Mouse (Mus musculus): ENCODE measurements around the gene Pigs.

Gene Pigs

DNA sequence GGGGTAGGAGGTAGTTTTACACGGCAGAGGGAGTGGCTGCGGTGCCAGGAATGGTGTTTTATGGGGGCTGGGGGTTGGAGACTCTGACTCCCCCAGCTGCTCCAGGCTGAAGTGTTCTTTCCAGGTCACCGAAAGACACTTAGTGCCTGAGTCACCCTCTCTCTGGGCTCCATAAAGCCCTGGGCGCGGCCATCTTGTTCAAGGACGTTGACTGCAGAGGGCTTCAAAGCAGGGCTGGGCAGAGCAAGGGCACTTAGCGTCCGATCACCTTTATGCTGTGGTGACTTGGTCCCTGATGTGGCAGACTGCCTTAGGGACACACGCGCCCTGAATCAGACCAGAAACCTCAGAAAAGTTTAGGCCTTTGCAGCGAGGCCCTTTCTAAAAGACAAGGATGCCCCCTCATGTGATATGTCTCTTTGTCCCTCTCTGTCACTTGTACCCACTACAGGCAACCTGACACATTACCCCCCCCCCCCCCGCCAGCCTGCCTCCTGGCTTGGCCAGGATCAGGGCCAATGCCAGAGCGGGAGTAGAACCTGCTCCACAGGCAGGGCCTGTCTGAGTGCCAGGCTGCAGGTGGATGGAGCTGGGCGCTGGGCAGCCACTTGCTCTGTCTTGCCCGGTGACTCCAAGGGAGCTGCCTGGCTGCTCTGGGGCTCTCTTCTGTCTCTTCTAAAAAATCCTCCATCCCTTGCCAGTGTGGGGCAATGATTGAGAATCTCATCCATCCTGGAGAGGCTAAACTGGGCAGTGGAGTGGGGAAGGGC is 39.4 kb downstream of the Pigs start:
- no peak for DNase-seq

DNA sequence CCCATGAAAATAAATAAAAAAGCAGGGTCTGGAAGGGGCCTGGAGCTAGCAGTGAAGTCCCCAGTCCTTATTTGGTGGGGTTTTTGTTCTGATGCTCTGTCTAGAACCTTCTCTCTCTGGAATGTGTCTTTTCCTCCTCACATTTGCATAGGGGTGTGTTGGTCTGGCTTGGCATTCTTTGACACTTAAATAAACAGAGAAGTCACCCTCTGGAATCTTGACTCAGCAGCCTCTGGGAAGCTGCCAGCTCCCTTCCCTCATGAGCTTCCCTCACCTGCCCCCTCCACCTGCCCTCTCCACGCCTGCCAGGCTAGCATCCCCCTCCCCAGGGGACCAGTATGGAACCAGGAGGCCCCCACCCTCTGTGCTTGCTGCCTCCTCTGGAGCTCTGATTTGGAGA is 42.2 kb downstream of the Pigs start:
- no peak for DNase-seq

DNA sequence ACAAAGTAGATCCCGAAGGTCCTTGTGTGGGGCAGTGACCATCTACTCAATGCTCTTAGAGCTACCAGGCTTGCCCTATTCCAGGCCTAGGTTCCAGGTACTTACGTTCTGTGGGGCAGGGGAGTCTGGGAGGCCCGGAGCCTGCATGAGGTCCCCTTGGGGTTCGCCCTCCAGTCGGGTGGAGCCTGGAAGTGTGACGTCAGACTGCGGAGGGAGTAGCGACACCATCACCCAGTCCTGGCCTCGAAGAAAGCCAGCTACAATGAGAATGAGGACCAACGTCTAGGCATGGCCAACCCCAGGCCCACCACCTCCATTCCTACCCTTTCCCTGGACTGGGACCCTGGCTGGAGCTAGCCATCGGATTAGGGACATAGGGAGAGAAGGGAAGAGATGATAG is 43.5 kb downstream of the Pigs start:
- DNase-seq = no peak

DNA sequence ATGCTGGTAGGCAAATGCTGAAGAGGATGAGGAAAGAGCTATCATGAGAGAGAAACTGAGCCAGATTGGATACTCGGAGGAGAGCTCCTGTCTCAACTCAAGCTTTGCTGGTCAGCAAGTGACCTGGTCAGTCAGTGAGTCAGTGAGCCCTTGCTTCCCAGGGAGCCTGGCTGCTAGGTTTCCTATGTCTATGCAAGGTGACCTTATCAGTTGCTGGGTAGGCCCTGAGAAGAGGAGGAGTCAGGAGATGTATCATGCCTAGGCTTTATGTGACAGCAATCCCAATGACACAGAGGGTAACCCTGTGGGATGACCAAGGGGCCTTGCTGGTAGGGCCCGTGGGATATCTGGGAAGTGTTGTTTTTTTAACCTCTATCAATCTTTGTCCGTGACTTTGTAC is 44.0 kb downstream of the Pigs start:
- DNase-seq = no peak

DNA sequence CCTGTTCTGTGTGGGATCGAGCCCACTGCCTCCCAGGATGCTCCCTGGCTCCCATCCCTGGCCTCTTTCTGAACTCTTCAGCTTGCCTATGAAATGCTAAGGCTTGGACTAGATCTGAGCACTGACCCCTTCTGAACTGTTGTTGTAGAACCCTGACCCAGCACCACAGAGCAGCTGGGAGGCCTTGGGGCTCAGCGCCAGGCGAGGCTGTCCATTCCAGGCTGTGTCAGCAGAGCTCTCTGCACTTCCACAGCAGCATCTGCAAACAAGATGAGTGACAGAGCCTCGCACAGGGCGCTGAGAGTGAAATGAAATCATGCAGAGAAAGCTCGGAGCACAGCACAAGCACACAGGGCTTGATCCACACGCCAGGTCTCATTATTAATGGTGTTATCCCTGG is 44.4 kb downstream of the Pigs start:
- DNase-seq = no peak

DNA sequence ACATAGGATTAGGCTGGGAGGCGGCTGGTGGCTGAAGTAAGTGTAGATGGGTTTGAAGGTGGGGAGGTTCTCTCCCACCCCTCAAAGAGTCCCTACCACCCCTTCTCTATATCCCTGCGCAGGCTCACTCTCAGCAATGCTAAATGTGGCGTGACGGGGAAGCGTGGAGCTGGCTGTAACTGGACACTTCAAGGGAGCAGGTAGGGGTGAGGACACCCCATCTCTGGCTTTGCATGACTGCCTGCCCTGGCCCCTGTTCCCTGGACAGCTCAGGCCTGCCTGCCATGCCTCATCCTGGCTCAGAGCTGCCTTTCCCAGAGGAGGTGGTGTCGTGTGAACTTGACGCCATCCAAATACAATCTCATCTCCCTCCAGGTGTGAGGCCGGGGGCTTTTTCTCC is 45.9 kb downstream of the Pigs start:
- DNase-seq = no peak

DNA sequence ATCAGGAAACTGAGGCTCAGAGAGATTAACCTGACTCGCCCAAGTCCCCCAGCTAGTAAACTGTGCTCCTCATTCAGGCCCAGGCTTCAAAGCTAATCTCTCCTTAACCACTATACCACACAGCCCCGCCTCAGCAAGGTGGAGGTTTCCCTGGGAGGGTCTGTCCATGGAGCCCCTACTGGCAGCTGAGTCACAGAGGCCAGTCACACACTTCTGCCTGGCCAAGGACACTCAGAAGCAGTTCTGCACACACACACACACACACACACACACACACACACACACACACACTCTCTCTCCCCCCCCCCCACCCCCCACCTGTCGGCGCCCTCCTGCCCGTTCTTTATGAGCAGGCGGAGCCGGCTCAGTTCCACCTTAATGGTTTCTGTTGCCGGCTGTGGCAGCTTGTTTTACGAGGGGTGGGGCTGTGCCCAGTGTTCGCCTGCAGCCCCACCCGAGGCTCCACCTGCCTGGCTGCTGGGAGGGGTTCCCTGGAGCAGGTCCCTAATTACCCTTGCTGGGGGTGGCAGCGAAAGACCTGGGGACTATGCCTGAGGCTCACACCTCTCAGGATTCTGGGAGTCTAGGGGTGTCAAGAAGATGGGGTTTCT is 49.4 kb downstream of the Pigs start:
- DNase-seq = no peak

DNA sequence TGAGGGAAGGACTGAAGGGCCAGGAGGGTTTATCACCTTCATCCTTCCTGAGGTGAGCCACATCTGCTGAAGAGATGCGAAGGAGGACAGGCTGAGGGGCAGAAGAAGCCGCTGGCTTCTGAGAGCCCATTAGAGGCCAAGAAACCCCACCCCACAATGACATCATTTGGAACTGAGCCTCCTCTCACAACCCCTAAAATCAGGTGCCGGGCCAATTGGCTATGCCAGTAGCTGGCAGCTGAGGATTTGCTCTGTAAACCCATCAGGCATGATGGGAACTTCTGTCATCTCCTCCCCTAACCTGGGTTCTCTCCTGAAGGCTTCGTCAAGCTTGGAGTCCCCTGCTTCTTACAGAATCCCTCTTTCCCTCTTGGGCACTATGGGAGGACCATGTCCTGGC is 52.1 kb downstream of the Pigs start:
- no peak for DNase-seq

DNA sequence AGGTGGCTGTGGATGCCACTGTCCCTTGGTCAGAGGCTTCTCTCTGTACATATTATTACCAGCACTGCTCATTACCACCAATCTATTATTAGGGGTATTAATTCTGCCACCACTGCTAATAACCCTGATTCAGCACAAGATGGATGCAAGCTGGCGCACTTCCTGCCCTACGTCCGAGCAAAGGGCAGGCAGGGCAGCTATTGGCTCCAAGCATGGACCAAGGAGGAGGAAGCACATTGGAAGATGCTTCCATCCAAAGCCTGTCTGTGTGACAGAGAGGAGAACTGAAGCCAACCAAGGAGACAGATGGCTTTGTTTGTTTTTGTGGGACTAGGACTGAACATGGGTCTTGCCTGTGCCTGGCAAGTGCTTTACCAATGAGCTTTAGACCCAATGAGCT is 52.8 kb downstream of the Pigs start:
- DNase-seq = no peak

DNA sequence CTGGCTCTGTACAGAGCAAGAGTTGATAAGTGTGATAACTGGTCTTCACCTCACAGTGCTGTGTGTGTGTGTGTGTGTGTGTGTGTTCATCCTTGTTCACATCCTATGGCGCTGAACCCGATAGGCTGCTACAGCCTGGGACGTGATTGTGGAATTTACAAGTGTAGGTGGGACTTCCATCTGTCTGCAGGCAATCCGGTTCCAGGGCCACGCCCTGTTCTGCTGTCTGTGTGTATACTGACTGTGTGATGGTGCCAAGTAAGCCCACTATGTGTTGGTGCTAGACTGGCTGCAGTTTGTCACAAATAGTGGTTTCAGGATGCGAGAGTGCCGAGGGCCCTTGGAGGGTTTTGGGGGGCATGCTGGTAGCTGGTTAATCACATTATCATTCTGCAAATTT is 54.1 kb downstream of the Pigs start:
- DNase-seq = no peak

DNA sequence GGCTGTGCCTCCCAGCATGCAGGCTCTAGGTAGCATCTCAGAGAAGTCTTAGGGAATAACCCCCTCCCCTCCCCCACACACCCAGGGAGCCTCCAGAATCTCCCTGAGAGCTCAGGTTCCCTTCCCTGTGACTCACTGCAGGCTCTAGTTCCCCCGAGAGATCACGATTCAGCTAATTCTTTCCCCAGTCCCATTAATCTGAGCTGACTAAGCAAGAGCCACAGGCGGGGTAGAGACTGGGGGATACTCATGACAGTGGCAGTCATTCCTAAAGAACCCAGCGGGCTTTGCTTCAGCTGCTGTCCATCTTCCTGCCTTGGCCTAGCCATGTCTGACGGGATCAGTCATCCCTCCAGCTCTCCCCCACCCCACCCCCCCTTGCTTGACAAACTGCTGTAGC is 54.5 kb downstream of the Pigs start:
- DNase-seq = no peak

DNA sequence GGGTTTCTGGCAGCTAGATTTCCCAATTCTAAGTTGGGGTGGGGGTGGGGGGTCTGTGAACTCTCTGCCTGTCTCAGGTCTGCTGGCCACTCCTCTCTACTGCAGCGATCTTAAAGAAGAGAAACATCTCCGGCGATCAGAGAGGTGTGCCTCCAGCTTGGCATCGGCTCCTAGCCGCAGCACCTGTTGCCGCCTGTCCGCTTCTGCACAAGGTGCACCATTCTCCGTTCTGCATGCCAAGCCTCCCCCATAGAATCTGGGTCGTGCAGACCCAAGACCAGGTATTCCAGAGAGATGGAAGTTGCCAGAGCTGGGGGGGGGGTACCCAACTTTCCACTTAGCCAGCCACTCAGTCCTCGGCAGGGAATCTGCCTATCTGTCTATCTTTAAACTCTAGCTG is 57.6 kb downstream of the Pigs start:
- DNase-seq = no peak

DNA sequence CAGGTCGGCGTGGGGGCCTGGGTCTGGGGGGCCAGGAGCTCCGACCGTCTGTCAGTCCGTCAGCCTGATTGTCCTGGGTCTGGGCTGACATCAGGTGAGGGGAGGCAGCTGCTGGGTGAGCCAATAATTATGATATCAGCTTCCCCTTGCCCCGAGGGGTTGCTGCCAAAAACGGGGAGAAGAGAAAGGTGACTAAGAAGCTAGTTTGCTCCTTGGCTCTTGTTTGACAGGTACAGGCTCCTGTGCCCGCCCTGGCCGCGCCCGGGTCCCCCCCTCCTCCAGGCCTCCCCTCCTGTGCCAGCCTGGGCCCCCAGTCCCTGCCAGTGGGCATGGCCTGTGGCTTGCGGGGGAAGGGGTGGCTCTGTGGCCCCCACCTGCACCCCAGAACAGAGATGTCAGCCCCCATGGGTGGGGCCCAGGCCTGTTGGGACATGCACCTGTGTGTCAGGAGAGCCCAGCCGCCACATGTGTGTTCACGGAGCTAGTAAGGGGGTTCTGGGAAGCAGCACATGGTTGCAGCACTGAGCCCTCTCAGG is 58.4 kb downstream of the Pigs start, which contains the start of gene Foxn1:
Gene Foxn1 (minus strand): TSS at position 51 of the 536 bp plus-strand sequence.
- no peak for DNase-seq

Data from thymus, postnatal 14 days (tissue).